Mouse (Mus musculus) cortical plate, adult 2 months (tissue): Measurements from ENCODE around the gene Wdr46.

Experiments
- CTCF ChIP-seq: fragments of 200-500 bp; IDR thresholded peaks from 2 replicates; pipeline ENCODE4 v1.5.1; 2011; ENCODE audit warnings: mild to moderate bottlenecking, control low read depth, low read length; ENCODE audit not compliant: insufficient read depth; ENCODE audit errors: extremely low read depth
- POLR2A ChIP-seq: fragments of 200-500 bp; IDR thresholded peaks from 2 replicates; pipeline ENCODE4 v1.6.1; 2011; ENCODE audit warnings: mild to moderate bottlenecking, low read length, control low read depth; ENCODE audit not compliant: insufficient read depth; ENCODE audit errors: extremely low read depth

GRCm38 (mm10) chr17:33940981-33941380, 521 bp downstream of the Wdr46 start:
- no peak for TF ChIP-seq POLR2A
- TF ChIP-seq CTCF: no peak
